Mouse (Mus musculus): ENCODE measurements at regions not wholly inside any gene's neighbourhood (a gene's known extent, or its start where the extent isn't known, plus 50 kb on each side); places are given as distances from the start of the nearest gene placed in this dataset.

GRCm38 (mm10) chr3:36790245-36790644, 72.7 kb upstream of the 4932438A13Rik start:
- Histone ChIP-seq H3K4me3 (replicated peaks in 1 of 3; ENCODE audit: low read depth in 2 of 3, low read length in 2 of 3, poor library complexity in 1 of 3) (no peak overlapping the region), H3K27ac (ENCODE audit: insufficient read depth, low read depth) (no peak overlapping the region), H3K9me3 (replicated peaks; ENCODE audit: low read length) (no peaks in the 10 kb centered on the region), H3K4me1 (ENCODE audit: control insufficient read depth in 1 of 2, insufficient read depth in 2 of 2) (peaks cover 0 to 8% of the 10 kb centered on the region in 2 experiments; a peak in 1 of 4 replicates), H3K79me2 (replicated peaks; ENCODE audit: control insufficient read depth, extremely low read depth, insufficient read depth, poor library complexity, severe bottlenecking) (no peaks in the 10 kb centered on the region), H3K4me2 (ENCODE audit: insufficient read depth, low read depth, poor library complexity, severe bottlenecking) (no peak overlapping the region), H3K36me3 (replicated peaks in 1 of 2; ENCODE audit: control insufficient read depth in 1 of 2, insufficient read depth in 1 of 2, low read length in 1 of 2) (no peaks in the 10 kb centered on the region), H3K27me3 (replicated peaks) (no peaks in the 10 kb centered on the region), H3K9ac (ENCODE audit: insufficient read depth, low read depth) (no peak overlapping the region)
- dilution Hi-C loops (cut with MboI; ENCODE audit: extremely low pct_ligation_motif_present, extremely low pct_unique_long_range_greater_than_20kb, low sequenced_read_pairs): no loop called here
- no peak for DNase-seq (ENCODE audit: extremely low read depth)
- in situ Hi-C loops (cut with MboI; ENCODE audit: low pct_ligation_motif_present, low pct_unique_long_range_greater_than_20kb, low sequenced_read_pairs): no loop called here
- no peak for TF ChIP-seq GABPA (IDR thresholded peaks at IDR 0.05; ENCODE audit: insufficient replicate concordance, low read depth, low read length)
- no peak for TF ChIP-seq USF2 (conservative IDR thresholded peaks at IDR 0.05; ENCODE audit: low read depth, low read length)
- TF ChIP-seq TBP (conservative IDR thresholded peaks at IDR 0.05; ENCODE audit: low read depth, low read length): no peak
- TF ChIP-seq JUN (IDR thresholded peaks at IDR 0.05; ENCODE audit: insufficient read depth, low read depth, low read length): no peak
- TF ChIP-seq BHLHE40 (IDR thresholded peaks at IDR 0.05; ENCODE audit: low read depth, low read length): no peak
- no peak for TF ChIP-seq SMC3 (IDR thresholded peaks at IDR 0.05; ENCODE audit: low read depth, low read length)
- TF ChIP-seq EP300 (IDR thresholded peaks at IDR 0.05; ENCODE audit: low read length): no peak
- TF ChIP-seq CHD1 (IDR thresholded peaks at IDR 0.05; ENCODE audit: low read depth, low read length): no peak
- no peak for TF ChIP-seq MAX (IDR thresholded peaks at IDR 0.05; ENCODE audit: low read length)
- no peak for TF ChIP-seq MAZ (IDR thresholded peaks at IDR 0.05; ENCODE audit: low read depth, low read length)
- TF ChIP-seq TCF12 (IDR thresholded peaks at IDR 0.05; ENCODE audit: low read depth, low read length): no peak
- no peak for TF ChIP-seq UBTF (IDR thresholded peaks at IDR 0.05; ENCODE audit: low read depth, low read length)
- TF ChIP-seq CTCF (conservative IDR thresholded peaks at IDR 0.05 in 1 of 2, IDR thresholded peaks at IDR 0.05 in 1 of 2; ENCODE audit: low read depth in 2 of 2, low read length in 2 of 2): no peak
- TF ChIP-seq NRF1 (IDR thresholded peaks at IDR 0.05; ENCODE audit: low read depth, low read length): no peak
- TF ChIP-seq KAT2A (IDR thresholded peaks at IDR 0.05; ENCODE audit: insufficient replicate concordance, low read length): no peak
- no peak for TF ChIP-seq SIN3A (IDR thresholded peaks at IDR 0.05; ENCODE audit: low read length)

DNA sequence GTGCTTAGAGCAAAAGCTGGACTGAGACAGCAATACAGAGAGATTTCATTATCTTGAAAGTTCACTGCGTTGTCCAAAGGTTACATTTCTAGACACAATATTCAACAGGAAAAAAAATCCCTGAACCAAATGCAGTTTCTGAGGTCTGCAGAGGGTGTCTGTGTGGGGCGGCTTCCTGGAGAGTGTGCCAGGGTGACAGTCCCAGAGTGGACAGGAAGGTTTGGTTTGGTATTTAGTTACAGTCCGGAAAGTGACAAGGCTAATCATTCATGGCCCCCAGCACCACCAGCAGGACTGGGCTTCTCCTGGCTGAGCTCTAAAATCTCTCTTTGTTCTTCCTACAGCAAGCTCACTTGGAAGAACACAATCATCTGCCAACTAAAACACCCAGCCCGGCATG, 65.9 kb upstream of the 4932438A13Rik start:
- H3K36me3 ChIP-seq (replicated peaks in 1 of 2; ENCODE audit: control insufficient read depth in 1 of 2, insufficient read depth in 1 of 2, low read length in 1 of 2): no peaks in the 10 kb centered on the region
- dilution Hi-C loops (cut with MboI; ENCODE audit: extremely low pct_ligation_motif_present, extremely low pct_unique_long_range_greater_than_20kb, low sequenced_read_pairs) (no loop called here), in situ Hi-C loops (cut with MboI; ENCODE audit: low pct_ligation_motif_present, low pct_unique_long_range_greater_than_20kb, low sequenced_read_pairs) (no loop called here)
- H3K9ac ChIP-seq (ENCODE audit: insufficient read depth, low read depth): no peak overlapping the region
- no peak for DNase-seq (ENCODE audit: extremely low read depth)
- no peaks in the 10 kb centered on the region for H3K27me3 ChIP-seq (replicated peaks)
- no peak overlapping the region for H3K27ac ChIP-seq (ENCODE audit: insufficient read depth, low read depth)
- TF ChIP-seq NRF1 (IDR thresholded peaks at IDR 0.05; ENCODE audit: low read depth, low read length): no peak
- no peaks in the 10 kb centered on the region for H3K79me2 ChIP-seq (replicated peaks; ENCODE audit: control insufficient read depth, extremely low read depth, insufficient read depth, poor library complexity, severe bottlenecking)
- no peak overlapping the region for H3K4me2 ChIP-seq (ENCODE audit: insufficient read depth, low read depth, poor library complexity, severe bottlenecking)
- no peak overlapping the region for H3K4me3 ChIP-seq (replicated peaks in 1 of 3; ENCODE audit: low read depth in 2 of 3, low read length in 2 of 3, poor library complexity in 1 of 3)
- no peaks in the 10 kb centered on the region for H3K9me3 ChIP-seq (replicated peaks; ENCODE audit: low read length)
- no peaks in the 10 kb centered on the region for H3K4me1 ChIP-seq (ENCODE audit: control insufficient read depth in 1 of 2, insufficient read depth in 2 of 2)

All from CH12.LX (cell line).